Mouse (Mus musculus) kidney, adult 2 months (tissue): ENCODE results near the gene Adk. TPM values are rescaled to one million over a fixed set of nuclear protein-coding genes. Genes with fewer than 3 reads are reported as not detected.

Source experiments
- DNase-seq: peaks from one replicate; pipeline ENCODE4 v3.0.0; 2021
- H3K27ac ChIP-seq: fragments of 200-500 bp; 2 replicates; pipeline ENCODE4 v1.5.1; 2012; ENCODE audit warnings: low read depth, low read length, control low read depth, inconsistent platforms; ENCODE audit not compliant: insufficient read depth
- H3K27me3 ChIP-seq: fragments of 200-500 bp; replicated peaks from 2 replicates; pipeline ENCODE4 v1.6.1; 2012; ENCODE audit warnings: mild to moderate bottlenecking, moderate library complexity, low read length, inconsistent platforms; ENCODE audit not compliant: control insufficient read depth, insufficient read depth
- H3K36me3 ChIP-seq: fragments of 200-500 bp; 2 replicates; pipeline ENCODE4 v1.6.1; 2012; ENCODE audit warnings: mild to moderate bottlenecking, moderate library complexity, low read length, inconsistent platforms; ENCODE audit not compliant: control insufficient read depth, insufficient read depth
- H3K4me1 ChIP-seq: fragments of 200-500 bp; 2 replicates; pipeline ENCODE4 v1.6.1; 2011; ENCODE audit warnings: low read length; ENCODE audit not compliant: control insufficient read depth, insufficient read depth
- H3K4me3 ChIP-seq: fragments of 200-500 bp; 2 replicates; pipeline ENCODE4 v1.5.1; 2011; ENCODE audit warnings: mild to moderate bottlenecking, low read depth, low read length, control low read depth; ENCODE audit not compliant: insufficient read depth
- CTCF ChIP-seq: fragments of 200-500 bp; conservative IDR thresholded peaks from 2 replicates; pipeline ENCODE4 v1.5.1; 2011; ENCODE audit warnings: low read depth, mild to moderate bottlenecking, control low read depth, low read length, moderate library complexity, mixed read lengths; ENCODE audit not compliant: insufficient read depth, insufficient read length
- POLR2A ChIP-seq: fragments of 200-500 bp; IDR thresholded peaks from one replicate; pipeline ENCODE4 v1.6.1; 2011; ENCODE audit warnings: low read depth, low read length, control low read depth
- WGBS: fragments of 180-500 bp; shearing (Covaris S2); methylation state at CpG from one replicate; pipeline ENCODE4 v1.1.7; 2018; 5-methylcytosine and 5-hydroxymethylcytosine counted together
- polyA plus RNA-seq: library from polyadenylated mRNA; depleted of rRNA; stranded (reverse); fragments of >200 nt; gene quantifications from 2 replicates; pipeline ENCODE4 v1.2.3, GENCODE M21; 2012

Adk gene
- polyA plus RNA-seq, 1 experiment: 121 TPM

- Histone ChIP-seq H3K4me1 (no peaks in the 10 kb centered on the region), H3K27ac (no peak overlapping the region), H3K4me3 (no peak overlapping the region), H3K36me3 (no peaks in the 10 kb centered on the region), H3K27me3 (no peaks in the 10 kb centered on the region)
- no peak for DNase-seq
- TF ChIP-seq CTCF (no peak), POLR2A (no peak)
- whole genome bisulfite sequencing: 91% methylated on average over 8 of the region's 12 CpGs
These were observed 307.6 kb downstream of the Adk start for GRCm38 (mm10) chr14:21359896-21360525.

GRCm38 (mm10) chr14:21367095-21367494 is 314.7 kb downstream of the Adk start:
- Histone ChIP-seq H3K4me3 (no peak overlapping the region), H3K36me3 (no peaks in the 10 kb centered on the region), H3K27ac (no peak overlapping the region), H3K4me1 (no peaks in the 10 kb centered on the region), H3K27me3 (no peaks in the 10 kb centered on the region)
- WGBS: 70% methylated on average over 2 of the region's 2 CpGs
- TF ChIP-seq CTCF (no peak), POLR2A (no peak)
- peak; percentile 25 for DNase-seq

GRCm38 (mm10) chr14:21368622-21369021 is 316.2 kb downstream of the Adk start:
- no peak overlapping the region for H3K27ac ChIP-seq
- peak; percentile 17 for DNase-seq
- no peak overlapping the region for H3K4me3 ChIP-seq
- no peak for TF ChIP-seq CTCF
- TF ChIP-seq POLR2A: no peak
- 41% methylated on average over 2 of the region's 2 CpGs for WGBS
- no peaks in the 10 kb centered on the region for H3K27me3 ChIP-seq
- H3K36me3 ChIP-seq: no peaks in the 10 kb centered on the region
- no peaks in the 10 kb centered on the region for H3K4me1 ChIP-seq

- 22% methylated on average over 5 of the region's 5 CpGs for WGBS
- no peak for TF ChIP-seq POLR2A
- TF ChIP-seq CTCF: no peak
These were observed 316.8 kb downstream of the Adk start for GRCm38 (mm10) chr14:21369127-21369526.

GRCm38 (mm10) chr14:21371946-21372345 is 319.6 kb downstream of the Adk start:
- no peak for TF ChIP-seq POLR2A
- no peak for TF ChIP-seq CTCF
- Histone ChIP-seq H3K4me3 (no peak overlapping the region), H3K36me3 (no peaks in the 10 kb centered on the region), H3K4me1 (no peaks in the 10 kb centered on the region), H3K27ac (no peak overlapping the region), H3K27me3 (no peaks in the 10 kb centered on the region)
- no peak for DNase-seq
- 97% methylated on average over 2 of the region's 2 CpGs for WGBS

More at GRCm38 (mm10) chr14:21369127-21369526, 316.8 kb downstream of the Adk start:
- Histone ChIP-seq H3K36me3 (no peaks in the 10 kb centered on the region), H3K4me3 (no peak overlapping the region), H3K4me1 (no peaks in the 10 kb centered on the region), H3K27me3 (no peaks in the 10 kb centered on the region), H3K27ac (no peak overlapping the region)
- DNase-seq: peak; percentile 87

GRCm38 (mm10) chr14:21372689-21373088 is 320.3 kb downstream of the Adk start:
- Histone ChIP-seq H3K27me3 (no peaks in the 10 kb centered on the region), H3K4me3 (no peak overlapping the region), H3K27ac (no peak overlapping the region), H3K4me1 (no peaks in the 10 kb centered on the region), H3K36me3 (no peaks in the 10 kb centered on the region)
- TF ChIP-seq POLR2A (no peak), CTCF (no peak)
- no peak for DNase-seq
- WGBS: 81% methylated on average over 5 of the region's 5 CpGs

- no peaks in the 10 kb centered on the region for H3K27me3 ChIP-seq
- no peak overlapping the region for H3K27ac ChIP-seq
- no peaks in the 10 kb centered on the region; the same call in 1 of the 2 replicates for H3K36me3 ChIP-seq
- H3K4me1 ChIP-seq: no peaks in the 10 kb centered on the region
- no peak overlapping the region for H3K4me3 ChIP-seq
- no peak for DNase-seq
- TF ChIP-seq CTCF: no peak
- TF ChIP-seq POLR2A: no peak
- WGBS: 90% methylated on average over 5 of the region's 5 CpGs
These were observed 331.5 kb downstream of the Adk start for GRCm38 (mm10) chr14:21383701-21384428.
